Mouse (Mus musculus): ENCODE measurements at regions not wholly inside any gene's neighbourhood (a gene's known extent, or its start where the extent isn't known, plus 50 kb on each side); places are given as distances from the start of the nearest gene placed in this dataset.

DNA sequence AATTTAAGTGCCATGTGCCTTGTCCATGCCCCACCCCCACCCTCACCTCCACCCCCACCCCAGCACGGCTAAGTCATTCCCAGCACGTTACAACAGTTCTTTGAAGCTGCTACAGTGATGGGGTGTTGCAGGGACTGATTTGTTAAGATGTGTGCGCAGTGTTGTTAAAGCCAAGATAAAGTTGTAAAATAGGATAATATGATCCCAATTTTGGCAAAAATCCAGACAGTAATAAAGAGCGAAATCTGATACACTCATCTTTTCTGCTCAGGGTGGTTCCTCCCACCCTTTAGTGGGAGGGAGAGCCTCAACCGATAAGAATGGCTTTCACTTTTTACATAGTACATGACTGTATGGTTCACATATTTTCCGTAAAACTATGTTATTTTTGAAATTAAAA lies 180.2 kb downstream of the Gm826 start:
- Histone ChIP-seq H3K9me3 (replicated peaks) (no peaks in the 10 kb centered on the region), H3K4me1 (no peaks in the 10 kb centered on the region), H3K27ac (replicated peaks) (no peak overlapping the region), H3K4me3 (no peak overlapping the region), H3K36me3 (no peaks in the 10 kb centered on the region), H3K27me3 (ENCODE audit: low read depth, poor library complexity, severe bottlenecking) (no peaks in the 10 kb centered on the region)
- no peak for DNase-seq (ENCODE audit: low spot score)
- WGBS = 83% methylated on average over 6 of the region's 6 CpGs

GRCm38 (mm10) chr2:160152101-160152500 lies 181.9 kb downstream of the Gm826 start:
- Histone ChIP-seq H3K27me3 (ENCODE audit: low read depth, poor library complexity, severe bottlenecking) (no peaks in the 10 kb centered on the region), H3K9me3 (replicated peaks) (no peaks in the 10 kb centered on the region), H3K4me1 (no peaks in the 10 kb centered on the region), H3K36me3 (no peaks in the 10 kb centered on the region), H3K27ac (replicated peaks) (no peak overlapping the region), H3K4me3 (no peak overlapping the region)
- WGBS = 87% methylated on average over 3 of the region's 3 CpGs
- no peak for DNase-seq (ENCODE audit: low spot score)

- H3K4me1 ChIP-seq = no peaks in the 10 kb centered on the region
- H3K36me3 ChIP-seq = no peaks in the 10 kb centered on the region
- H3K27me3 ChIP-seq (ENCODE audit: low read depth, poor library complexity, severe bottlenecking) = no peaks in the 10 kb centered on the region
- WGBS = 87% methylated on average over 3 of the region's 3 CpGs
- no peak for DNase-seq (ENCODE audit: low spot score)
- no peak overlapping the region for H3K27ac ChIP-seq (replicated peaks)
- no peaks in the 10 kb centered on the region for H3K9me3 ChIP-seq (replicated peaks)
- no peak overlapping the region for H3K4me3 ChIP-seq
These were observed 185.0 kb downstream of the Gm826 start for GRCm38 (mm10) chr2:160148936-160149335.

DNA sequence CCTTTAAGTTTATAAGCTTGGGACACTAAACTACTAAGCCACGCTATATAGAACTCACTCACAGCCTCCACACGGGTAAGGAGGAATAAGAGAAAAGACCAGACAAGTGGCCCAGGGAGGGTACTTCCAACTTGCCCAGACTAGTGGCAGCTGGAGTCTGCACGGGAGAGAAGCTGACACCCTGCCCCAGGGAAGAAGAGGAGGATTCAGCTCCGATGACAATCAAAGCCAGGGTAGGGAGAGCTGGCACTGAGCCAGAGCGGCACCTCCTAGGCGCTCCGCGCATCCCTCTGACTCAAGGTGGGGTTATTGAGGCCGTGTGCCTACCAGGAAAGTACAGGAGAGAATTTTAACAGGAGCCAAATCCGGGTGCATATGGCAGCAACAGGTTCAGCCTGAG lies 185.4 kb downstream of the Gm826 start:
- Histone ChIP-seq H3K27ac (replicated peaks) (no peak overlapping the region), H3K36me3 (no peaks in the 10 kb centered on the region), H3K4me3 (no peak overlapping the region), H3K27me3 (ENCODE audit: low read depth, poor library complexity, severe bottlenecking) (no peaks in the 10 kb centered on the region), H3K9me3 (replicated peaks) (no peaks in the 10 kb centered on the region), H3K4me1 (no peaks in the 10 kb centered on the region)
- DNase-seq (ENCODE audit: low spot score) = no peak
- WGBS = 80% methylated on average over 10 of the region's 10 CpGs

DNA sequence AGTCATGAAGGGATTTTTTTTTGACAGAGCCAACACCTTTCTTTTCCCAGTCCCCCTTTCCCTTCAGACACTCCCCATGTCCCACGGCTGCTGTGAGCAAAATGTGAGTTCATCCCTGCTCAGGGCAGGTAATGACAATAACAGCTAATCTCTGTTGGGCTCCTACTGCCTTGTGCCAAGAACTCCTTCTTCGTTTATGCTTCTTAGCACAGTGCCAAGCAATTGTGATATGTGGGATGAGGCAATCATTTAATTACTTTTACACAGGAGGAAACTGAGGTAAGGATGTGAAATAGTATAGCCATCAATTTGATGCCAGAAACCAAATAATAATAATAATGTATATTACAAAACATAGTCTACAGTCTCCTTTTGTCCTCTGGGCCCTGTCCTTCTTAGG lies 185.9 kb downstream of the Gm826 start:
- H3K27ac ChIP-seq (replicated peaks) = no peak overlapping the region
- DNase-seq (ENCODE audit: low spot score) = no peak
- no peaks in the 10 kb centered on the region for H3K36me3 ChIP-seq
- no peak overlapping the region for H3K4me3 ChIP-seq
- H3K9me3 ChIP-seq (replicated peaks) = no peaks in the 10 kb centered on the region
- WGBS = 86% methylated on average over 2 of the region's 2 CpGs
- H3K4me1 ChIP-seq = no peaks in the 10 kb centered on the region
- H3K27me3 ChIP-seq (ENCODE audit: low read depth, poor library complexity, severe bottlenecking) = no peaks in the 10 kb centered on the region

- WGBS = 86% methylated on average over 4 of the region's 4 CpGs
- no peak for DNase-seq (ENCODE audit: low spot score)
- H3K27ac ChIP-seq (replicated peaks) = no peak overlapping the region
These were observed 193.7 kb downstream of the Gm826 start for GRCm38 (mm10) chr2:160140166-160140740.

GRCm38 (mm10) chr2:160138091-160138490 lies 195.9 kb downstream of the Gm826 start:
- DNase-seq (ENCODE audit: low spot score) = no peak
- H3K27ac ChIP-seq (replicated peaks) = no peak overlapping the region
- H3K36me3 ChIP-seq = no peaks in the 10 kb centered on the region
- 81% methylated on average over 2 of the region's 2 CpGs for WGBS
- no peaks in the 10 kb centered on the region for H3K9me3 ChIP-seq (replicated peaks)
- H3K4me1 ChIP-seq = no peaks in the 10 kb centered on the region
- no peaks in the 10 kb centered on the region for H3K27me3 ChIP-seq (ENCODE audit: low read depth, poor library complexity, severe bottlenecking)
- no peak overlapping the region for H3K4me3 ChIP-seq

More at GRCm38 (mm10) chr2:160140166-160140740, 193.7 kb downstream of the Gm826 start:
- Histone ChIP-seq H3K9me3 (replicated peaks) (no peaks in the 10 kb centered on the region), H3K4me1 (no peaks in the 10 kb centered on the region), H3K4me3 (no peak overlapping the region), H3K36me3 (no peaks in the 10 kb centered on the region), H3K27me3 (ENCODE audit: low read depth, poor library complexity, severe bottlenecking) (no peaks in the 10 kb centered on the region)

- Histone ChIP-seq H3K4me3 (no peak overlapping the region), H3K27me3 (ENCODE audit: low read depth, poor library complexity, severe bottlenecking) (peaks cover 4% of the 10 kb centered on the region; the same call in 1 of the 2 replicates), H3K27ac (replicated peaks) (no peak overlapping the region), H3K4me1 (peaks cover 10% of the 10 kb centered on the region), H3K9me3 (replicated peaks) (no peaks in the 10 kb centered on the region), H3K36me3 (no peaks in the 10 kb centered on the region)
- 22% methylated on average over 2 of the region's 2 CpGs for WGBS
- peak; percentile 30 for DNase-seq (ENCODE audit: low spot score)
These were observed 202.2 kb downstream of the Gm826 start for GRCm38 (mm10) chr2:160131797-160132196.

DNA sequence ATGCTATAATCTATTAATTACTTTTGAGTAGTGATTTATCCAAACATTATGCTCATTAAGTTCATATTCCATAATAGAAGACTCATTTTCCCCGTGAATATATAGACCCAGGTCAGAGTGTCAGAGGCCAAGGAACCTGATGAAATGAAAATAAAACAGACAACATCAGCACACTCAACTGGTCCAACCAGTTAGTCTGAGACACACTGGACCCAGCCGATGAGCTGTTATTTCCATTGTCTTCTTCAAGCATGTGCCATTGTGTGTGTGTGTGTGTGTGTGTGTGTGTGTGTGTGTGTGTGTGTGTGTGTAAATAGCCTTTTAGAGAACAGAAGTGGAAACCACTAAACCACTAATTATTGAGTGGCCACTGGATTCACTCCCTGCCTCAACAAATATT lies 202.6 kb downstream of the Gm826 start:
- Histone ChIP-seq H3K9me3 (replicated peaks) (no peaks in the 10 kb centered on the region), H3K27me3 (ENCODE audit: low read depth, poor library complexity, severe bottlenecking) (peaks cover 5% of the 10 kb centered on the region; the same call in 1 of the 2 replicates), H3K36me3 (no peaks in the 10 kb centered on the region), H3K27ac (replicated peaks) (no peak overlapping the region), H3K4me1 (peaks cover 10% of the 10 kb centered on the region), H3K4me3 (no peak overlapping the region)
- WGBS = 52% methylated on average over 2 of the region's 2 CpGs
- DNase-seq (ENCODE audit: low spot score) = no peak

- Histone ChIP-seq H3K36me3 (no peaks in the 10 kb centered on the region), H3K27me3 (ENCODE audit: low read depth, poor library complexity, severe bottlenecking) (no peaks in the 10 kb centered on the region), H3K9me3 (replicated peaks) (no peaks in the 10 kb centered on the region), H3K4me1 (no peaks in the 10 kb centered on the region), H3K27ac (replicated peaks) (no peak overlapping the region), H3K4me3 (no peak overlapping the region)
- DNase-seq (ENCODE audit: low spot score) = no peak
These were observed 216.8 kb downstream of the Gm826 start for GRCm38 (mm10) chr2:160117148-160117547.

DNA sequence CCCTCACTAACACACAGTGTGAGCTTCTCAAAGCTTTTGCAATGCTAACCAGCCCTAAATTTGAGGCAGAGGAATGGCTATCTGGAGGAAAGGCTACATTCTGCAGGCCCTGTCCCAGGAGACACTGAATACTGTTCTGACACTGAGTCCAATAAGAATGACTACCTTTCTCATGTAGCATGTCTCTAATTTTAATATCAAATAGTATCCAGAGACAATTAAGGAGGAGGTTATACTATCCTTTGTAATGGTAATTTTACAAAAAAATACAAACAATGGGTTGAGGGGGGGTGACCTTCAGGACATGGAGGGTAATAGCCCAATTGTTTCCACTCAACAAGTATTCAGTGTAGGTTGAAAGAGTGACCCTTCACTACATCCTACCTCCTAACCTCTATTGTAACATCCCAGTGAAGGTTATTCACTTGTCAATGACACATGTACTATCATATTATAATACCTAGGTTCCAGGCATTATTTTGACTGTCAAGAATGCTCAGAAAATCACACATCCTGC lies 222.7 kb downstream of the Gm826 start:
- Histone ChIP-seq H3K4me1 (no peaks in the 10 kb centered on the region), H3K27ac (replicated peaks) (no peak overlapping the region), H3K9me3 (replicated peaks) (no peaks in the 10 kb centered on the region), H3K27me3 (ENCODE audit: low read depth, poor library complexity, severe bottlenecking) (no peaks in the 10 kb centered on the region), H3K4me3 (no peak overlapping the region), H3K36me3 (no peaks in the 10 kb centered on the region)
- no peak for DNase-seq (ENCODE audit: low spot score)

GRCm38 (mm10) chr2:160093078-160093477 lies 240.9 kb downstream of the Gm826 start:
- no peaks in the 10 kb centered on the region for H3K9me3 ChIP-seq (replicated peaks)
- H3K4me3 ChIP-seq = no peak overlapping the region
- peak; percentile 19 for DNase-seq (ENCODE audit: low spot score)
- 23% methylated on average over 12 of the region's 12 CpGs for WGBS
- no peaks in the 10 kb centered on the region for H3K36me3 ChIP-seq
- H3K27me3 ChIP-seq (ENCODE audit: low read depth, poor library complexity, severe bottlenecking) = no peaks in the 10 kb centered on the region
- peaks cover 10% of the 10 kb centered on the region for H3K4me1 ChIP-seq
- no peak overlapping the region for H3K27ac ChIP-seq (replicated peaks)

DNA sequence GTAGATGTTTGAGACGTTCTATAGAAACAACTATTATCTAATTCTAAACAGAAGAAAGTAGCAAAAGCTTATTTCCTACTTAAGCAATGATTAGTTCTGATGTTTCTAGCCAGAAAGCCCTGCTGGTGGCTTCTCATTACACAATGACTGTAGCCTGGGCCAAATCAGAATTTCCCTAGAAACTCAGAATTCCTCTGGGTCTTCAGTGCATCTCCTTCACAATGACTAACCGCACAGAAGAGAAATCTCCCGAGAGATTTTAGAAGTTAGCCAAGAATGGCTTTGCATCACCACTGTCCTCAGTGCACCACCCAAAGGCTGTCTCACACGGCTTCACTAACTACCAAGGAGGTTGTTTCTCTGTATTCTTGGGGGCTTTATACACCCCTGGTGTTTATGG lies 248.0 kb downstream of the Gm826 start:
- no peak overlapping the region for H3K27ac ChIP-seq (replicated peaks)
- WGBS = 80% methylated on average over 4 of the region's 4 CpGs
- H3K9me3 ChIP-seq (replicated peaks) = no peaks in the 10 kb centered on the region
- H3K36me3 ChIP-seq = no peaks in the 10 kb centered on the region
- no peaks in the 10 kb centered on the region for H3K4me1 ChIP-seq
- no peak for DNase-seq (ENCODE audit: low spot score)
- no peak overlapping the region for H3K4me3 ChIP-seq
- H3K27me3 ChIP-seq (ENCODE audit: low read depth, poor library complexity, severe bottlenecking) = no peaks in the 10 kb centered on the region

DNA sequence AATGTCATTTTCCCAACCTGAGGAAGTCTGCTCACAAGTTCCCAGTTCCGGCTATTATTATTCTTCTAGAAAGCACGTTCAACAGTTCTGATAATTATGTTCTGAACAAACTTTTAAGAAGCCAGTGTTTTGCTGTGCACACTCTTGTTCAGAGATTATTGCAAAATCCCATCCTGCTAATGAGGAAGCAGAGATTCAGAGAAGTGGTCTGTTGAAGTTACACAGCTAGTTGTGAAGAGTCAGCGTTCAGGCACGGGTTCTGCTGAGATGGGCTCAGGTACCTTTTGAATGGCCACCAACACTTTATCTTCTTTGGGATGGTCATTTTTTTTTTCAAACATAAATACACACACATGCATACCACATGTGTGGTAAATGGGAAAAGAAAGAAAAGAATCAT lies 250.3 kb downstream of the Gm826 start:
- no peak overlapping the region for H3K27ac ChIP-seq (replicated peaks)
- no peaks in the 10 kb centered on the region for H3K27me3 ChIP-seq (ENCODE audit: low read depth, poor library complexity, severe bottlenecking)
- no peaks in the 10 kb centered on the region for H3K9me3 ChIP-seq (replicated peaks)
- DNase-seq (ENCODE audit: low spot score) = no peak
- H3K4me3 ChIP-seq = no peak overlapping the region
- 95% methylated on average over 4 of the region's 4 CpGs for WGBS
- H3K4me1 ChIP-seq = no peaks in the 10 kb centered on the region
- no peaks in the 10 kb centered on the region for H3K36me3 ChIP-seq
